ENCODE assay signal across 8 mouse cellular contexts in the genomic region with DNA sequence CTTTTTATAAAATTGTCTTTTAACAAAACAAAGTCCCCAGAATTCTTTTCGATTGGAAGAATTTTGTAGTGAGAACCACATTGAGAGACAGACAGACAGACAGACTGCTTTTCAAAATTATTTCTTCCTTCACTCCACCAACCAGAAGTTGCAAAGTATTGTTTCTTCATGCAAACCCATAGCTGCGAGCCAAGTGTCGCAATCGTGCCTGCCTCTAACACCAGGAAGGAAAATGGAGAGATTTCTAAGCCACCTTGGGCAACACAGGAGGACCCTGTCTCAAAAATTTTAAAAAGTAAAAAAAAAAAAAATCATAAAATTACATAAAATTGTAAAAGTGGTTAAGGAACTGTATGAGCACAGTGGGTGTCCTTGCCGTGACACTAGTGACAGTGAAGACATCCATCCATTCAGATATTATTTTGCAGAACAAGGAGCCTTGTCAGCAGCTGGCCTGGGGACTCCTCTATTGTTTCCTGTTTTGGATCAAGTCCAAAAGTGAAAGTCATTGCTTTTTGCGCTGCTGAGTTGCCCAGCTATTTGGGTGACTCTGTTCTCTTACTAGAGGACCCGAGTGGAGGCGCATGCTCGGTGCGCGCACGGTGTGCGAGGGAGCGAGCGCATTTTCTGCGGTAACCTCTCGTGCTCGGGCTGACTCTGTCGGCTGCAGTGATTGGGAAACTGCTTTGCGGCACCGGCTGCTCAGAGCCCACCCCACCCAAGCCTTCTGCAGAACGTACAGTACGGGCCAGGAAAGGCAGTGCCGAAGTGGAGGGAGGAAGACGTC.
A peak's percentile ranks its signal among the peaks of the same experiment; 100 is the strongest.
DNase-seq lines count a peak whose midpoint lies in the region; ATAC-seq and TF ChIP-seq lines count a peak whose summit lies in the region.

No protein-coding gene starts in this region.

- TF ChIP-seq RAD21 in MEL (IDR thresholded peaks at IDR 0.05; ENCODE audit: low read depth, low read length) = no peak

- no peak for TF ChIP-seq POLR2A in MEL (IDR thresholded peaks at IDR 0.05; ENCODE audit: control insufficient read depth in 1 of 2, insufficient read depth in 1 of 2, low read depth in 1 of 2, low read length in 2 of 2, poor library complexity in 1 of 2)

- H3K4me3 ChIP-seq in heart, embryonic 16.5 days (ENCODE audit: low read length) = peak overlapping the region; percentile 10; the same call in 1 of the 2 replicates
- H3K4me3 ChIP-seq in MEL (ENCODE audit: control insufficient read depth in 1 of 2, insufficient read depth in 1 of 2, low read depth in 2 of 2, low read length in 2 of 2) = no peak overlapping the region
- H3K4me3 ChIP-seq in neural tube, embryonic 14.5 days (ENCODE audit: low read depth, low read length) = no peak overlapping the region

- TF ChIP-seq CTCF in MEL (IDR thresholded peaks at IDR 0.05 in 2 of 3, conservative IDR thresholded peaks at IDR 0.05 in 1 of 3; ENCODE audit: control insufficient read depth in 1 of 3, insufficient read depth in 1 of 3, low read depth in 2 of 3, low read length in 3 of 3, poor library complexity in 1 of 3, severe bottlenecking in 1 of 3) = no peak

- peaks cover 11% of the 10 kb centered on the region; the same call in 1 of the 2 replicates for H3K4me1 ChIP-seq in heart, embryonic 16.5 days (ENCODE audit: control insufficient read depth, insufficient read depth, low read length)
- peaks cover 0 to 3% of the 10 kb centered on the region in 2 experiments; a peak in 1 of 4 replicates for H3K4me1 ChIP-seq in MEL (ENCODE audit: control insufficient read depth in 1 of 2, insufficient read depth in 2 of 2, low read length in 2 of 2)
- H3K4me1 ChIP-seq in neural tube, embryonic 14.5 days (ENCODE audit: control insufficient read depth, insufficient read depth, low read length) = no peaks in the 10 kb centered on the region

- ATAC-seq in heart, embryonic 16.5 days (replicated peaks; ENCODE audit: extremely low read depth, insufficient read depth, low FRiP score) = 0 out of 2 replicates have a peak, but pooled peaks have one; percentile 32
- ATAC-seq in neural tube, embryonic 14.5 days (ENCODE audit: low read depth) = peak; percentile 63; the same call in 1 of the 2 replicates

- peak overlapping the region; percentile 31 for H3K4me2 ChIP-seq in heart, embryonic 16.5 days (ENCODE audit: low read depth, low read length)
- H3K4me2 ChIP-seq in neural tube, embryonic 14.5 days (ENCODE audit: low read depth, low read length) = no peak overlapping the region

- WGBS in heart, embryonic 16.5 days = 71% methylated on average over 25 of the region's 25 CpGs
- WGBS in neural tube, embryonic 14.5 days = 78% methylated on average over 25 of the region's 25 CpGs

- no peak overlapping the region for H3K27ac ChIP-seq in heart, embryonic 16.5 days (ENCODE audit: low read length)
- no peak overlapping the region for H3K27ac ChIP-seq in MEL (ENCODE audit: control insufficient read depth, low read depth, low read length)
- H3K27ac ChIP-seq in neural tube, embryonic 14.5 days (ENCODE audit: low read depth, low read length) = no peak overlapping the region

- no peak for TF ChIP-seq EP300 in MEL (IDR thresholded peaks at IDR 0.05; ENCODE audit: low read depth in 1 of 2, low read length in 2 of 2)

- H3K9me3 ChIP-seq in heart, embryonic 16.5 days (replicated peaks; ENCODE audit: control insufficient read depth, low read length) = no peaks in the 10 kb centered on the region
- H3K9me3 ChIP-seq in MEL (replicated peaks; ENCODE audit: insufficient read depth, low read length) = no peaks in the 10 kb centered on the region
- no peaks in the 10 kb centered on the region for H3K9me3 ChIP-seq in neural tube, embryonic 14.5 days (ENCODE audit: control insufficient read depth, low read length)

- no peaks in the 10 kb centered on the region for H3K27me3 ChIP-seq in heart, embryonic 16.5 days (ENCODE audit: control insufficient read depth, insufficient read depth, low read length)
- H3K27me3 ChIP-seq in MEL (ENCODE audit: control insufficient read depth in 1 of 2, insufficient read depth in 2 of 2, low read length in 2 of 2) = no peaks in the 10 kb centered on the region
- no peaks in the 10 kb centered on the region for H3K27me3 ChIP-seq in neural tube, embryonic 14.5 days (ENCODE audit: control insufficient read depth, insufficient read depth, low read length)

- H3K79me2 ChIP-seq in MEL (ENCODE audit: control insufficient read depth, insufficient read depth, low read length, poor library complexity) = no peaks in the 10 kb centered on the region

- H3K9ac ChIP-seq in heart, embryonic 16.5 days (ENCODE audit: low read length) = no peak overlapping the region
- H3K9ac ChIP-seq in MEL (ENCODE audit: control insufficient read depth, low read depth, low read length, poor library complexity, severe bottlenecking) = no peak overlapping the region
- no peak overlapping the region for H3K9ac ChIP-seq in neural tube, embryonic 14.5 days (replicated peaks; ENCODE audit: low read depth, low read length)

- no peaks in the 10 kb centered on the region for H3K36me3 ChIP-seq in heart, embryonic 16.5 days (ENCODE audit: control insufficient read depth, insufficient read depth)
- peaks cover 0 to 3% of the 10 kb centered on the region in 2 experiments; a peak in 1 of 4 replicates for H3K36me3 ChIP-seq in MEL (ENCODE audit: control insufficient read depth in 1 of 2, insufficient read depth in 2 of 2, low read length in 2 of 2)
- H3K36me3 ChIP-seq in neural tube, embryonic 14.5 days (ENCODE audit: control insufficient read depth, insufficient read depth, low read length) = no peaks in the 10 kb centered on the region; the same call in 1 of the 2 replicates

- no peak for DNase-seq in heart, adult 9 months (ENCODE audit: low spot score in 2 of 2)
- DNase-seq in 3134 (ENCODE audit: extremely low read depth, insufficient read length, low spot score) (peak; percentile 17), MEL (ENCODE audit: low read depth, low spot score) (peak; percentile 22)
- peak; percentile 47 for DNase-seq in layer of hippocampus, adult 9-11 months
- DNase-seq in adrenal gland, postnatal 14 days = no peak
- no peak for DNase-seq in ovary, postnatal 14 days (ENCODE audit: low spot score)

TF ChIP-seq in MEL, 35 proteins besides CTCF, POLR2A, EP300 and RAD21:
- TF ChIP-seq CHD2 (IDR thresholded peaks at IDR 0.05; ENCODE audit: low read length) (no peak), MAFK (IDR thresholded peaks at IDR 0.05; ENCODE audit: borderline replicate concordance, low read depth, low read length) (no peak), TBP (IDR thresholded peaks at IDR 0.05; ENCODE audit: low read depth, low read length) (no peak), UBTF (IDR thresholded peaks at IDR 0.05; ENCODE audit: borderline replicate concordance, insufficient read depth, low read depth, low read length) (no peak), ZMIZ1 (IDR thresholded peaks at IDR 0.05; ENCODE audit: low read depth, low read length) (no peak), RCOR1 (IDR thresholded peaks at IDR 0.05; ENCODE audit: low read depth, low read length) (no peak), ELF1 (IDR thresholded peaks at IDR 0.05; ENCODE audit: low read depth, low read length) (no peak), ZC3H11A (IDR thresholded peaks at IDR 0.05; ENCODE audit: low read depth, low read length) (no peak), NRF1 (IDR thresholded peaks at IDR 0.05; ENCODE audit: insufficient read depth, low read depth, low read length, poor library complexity, severe bottlenecking) (no peak), GATA1 (IDR thresholded peaks at IDR 0.05; ENCODE audit: low read depth, low read length) (no peak), POLR2AphosphoS2 (IDR thresholded peaks at IDR 0.05; ENCODE audit: low read length) (no peak), USF1 (IDR thresholded peaks at IDR 0.05; ENCODE audit: low read depth, low read length) (no peak)

Comparison
In these comparisons a context has a peak if more than half of its experiments do, and no peak if none do; other contexts are left out.
1. DNase-seq: peak in 3134 (single experiment), MEL (single experiment) and layer of hippocampus, adult 9-11 months (single experiment); none in heart, adult 9 months (0 of 2), adrenal gland, postnatal 14 days (single experiment) and ovary, postnatal 14 days (single experiment).